Mouse (Mus musculus): ENCODE measurements around the gene Myrip.
A peak's percentile ranks its signal among the peaks of the same experiment; 100 is the strongest.

The Myrip gene

DNA sequence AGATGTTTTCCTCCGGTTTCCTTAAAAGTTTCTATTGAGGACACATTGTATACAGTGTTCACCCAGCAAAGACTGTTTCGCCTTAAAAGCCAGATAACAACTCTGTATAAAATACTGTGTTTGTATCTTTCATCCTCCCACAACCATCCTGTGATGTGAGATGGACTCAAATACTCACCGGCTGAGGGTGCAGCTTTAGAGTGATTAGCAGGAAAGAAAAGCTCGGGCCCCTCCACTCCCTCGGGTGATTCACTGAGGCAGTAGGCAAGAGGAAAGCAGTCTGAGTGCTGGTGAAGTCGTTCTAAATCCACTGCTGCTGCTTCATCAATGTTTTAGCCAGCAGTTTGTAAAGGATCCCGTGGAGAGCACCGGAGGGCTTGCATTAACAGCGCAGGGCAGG is 93.9 kb downstream of the Myrip start:
- no peak for DNase-seq (ENCODE audit: low read depth, low spot score)

DNA sequence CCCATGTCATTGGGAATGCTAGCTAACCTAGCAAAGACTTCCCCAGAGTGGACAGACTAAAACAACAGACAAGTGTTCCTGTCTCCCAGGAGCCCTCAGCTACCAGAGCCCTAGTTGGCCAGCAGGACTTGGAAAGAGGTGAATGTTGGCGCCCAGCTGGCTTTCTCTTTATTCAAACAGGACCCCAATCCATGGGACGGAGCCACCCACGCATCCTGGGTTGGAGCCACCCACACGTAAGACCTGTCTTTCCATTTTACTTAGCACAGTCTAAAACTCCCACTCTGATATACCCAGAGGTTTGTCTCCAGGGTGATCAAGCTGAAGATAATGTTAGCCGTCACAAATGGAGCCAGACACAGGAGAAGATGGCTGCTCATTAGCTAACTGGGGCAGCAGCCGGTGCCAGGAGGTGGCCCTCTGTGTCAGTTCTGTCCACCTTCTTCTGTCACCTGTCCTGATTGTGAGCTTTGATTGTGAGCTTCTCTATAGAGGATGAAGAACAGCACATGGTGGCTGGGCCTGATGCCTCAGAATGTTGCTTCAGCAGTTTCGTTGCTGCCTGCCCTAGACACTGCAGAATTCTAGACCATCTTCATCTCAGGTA is 95.4 kb downstream of the Myrip start:
- DNase-seq (ENCODE audit: low read depth, low spot score): no peak

- no peak for DNase-seq (ENCODE audit: low read depth, low spot score)
These were observed 97.0 kb downstream of the Myrip start for GRCm38 (mm10) chr9:120398289-120398688.

DNA sequence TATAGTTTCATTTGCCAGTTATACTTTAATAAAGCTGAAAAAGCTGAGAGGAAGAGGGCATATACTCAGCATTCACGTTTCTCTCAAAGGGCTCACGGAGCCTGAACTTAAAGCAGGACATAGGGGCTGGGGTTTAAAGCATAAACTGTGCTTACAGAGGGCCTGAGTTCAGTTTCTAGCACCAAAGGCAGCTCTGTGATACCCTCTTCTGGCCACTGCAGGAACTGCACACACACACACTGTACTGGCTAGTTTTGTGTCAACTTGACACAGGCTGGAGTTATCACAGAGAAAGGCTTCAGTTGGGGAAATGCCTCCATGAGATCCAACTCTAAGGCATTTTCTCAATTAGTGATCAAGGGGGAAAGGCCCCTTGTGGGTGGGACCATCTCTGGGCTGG is 98.2 kb downstream of the Myrip start:
- peak; percentile 25 for DNase-seq (ENCODE audit: low read depth, low spot score)

DNA sequence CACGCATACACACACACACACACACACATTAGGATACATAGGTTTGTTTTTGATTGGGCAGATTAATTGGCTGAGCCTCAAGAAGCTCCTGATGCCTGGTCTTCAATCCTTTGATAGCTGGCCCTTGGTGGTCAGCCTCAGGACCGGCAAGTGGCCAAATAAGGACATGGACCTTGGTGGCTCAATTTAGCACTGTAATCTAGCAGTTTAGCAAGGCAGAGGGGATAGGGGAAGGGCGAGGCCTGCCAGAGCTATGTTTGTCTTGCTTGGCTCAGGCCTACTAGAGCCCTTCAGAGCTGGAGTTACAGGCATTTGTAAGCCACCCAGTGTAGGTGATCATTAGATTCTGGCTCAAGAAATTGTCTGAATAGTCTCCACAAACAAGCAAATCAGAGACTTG is 101.1 kb downstream of the Myrip start:
- DNase-seq (ENCODE audit: low read depth, low spot score): no peak

GRCm38 (mm10) chr9:120403661-120404060 is 102.3 kb downstream of the Myrip start:
- no peak for DNase-seq (ENCODE audit: low read depth, low spot score)

DNA sequence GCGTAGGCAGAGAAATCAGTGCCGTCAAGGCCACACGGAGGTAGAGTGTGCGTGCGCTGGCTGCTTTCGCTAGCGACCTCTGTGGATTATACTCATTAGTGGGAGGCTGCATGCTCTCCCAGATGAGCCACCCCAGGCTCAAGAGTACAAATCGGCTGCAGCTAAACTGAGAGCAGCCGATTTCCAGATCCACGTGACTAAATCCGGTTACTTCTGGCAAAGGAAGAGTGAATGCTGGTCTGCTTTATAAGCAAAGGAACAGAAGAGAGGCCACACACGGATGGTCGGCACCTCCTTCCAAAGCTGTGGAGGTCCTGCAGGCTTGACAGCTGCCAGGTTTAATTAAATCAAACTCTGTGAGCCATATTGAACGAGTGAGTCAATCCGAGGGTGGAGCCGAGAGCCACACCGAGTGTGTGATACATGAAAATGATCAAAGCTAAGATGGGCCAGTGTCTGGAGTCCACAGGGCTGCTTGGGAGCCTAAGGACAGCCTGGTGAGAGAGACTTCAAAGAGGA is 108.4 kb downstream of the Myrip start:
- no peak for DNase-seq (ENCODE audit: low read depth, low spot score)

DNA sequence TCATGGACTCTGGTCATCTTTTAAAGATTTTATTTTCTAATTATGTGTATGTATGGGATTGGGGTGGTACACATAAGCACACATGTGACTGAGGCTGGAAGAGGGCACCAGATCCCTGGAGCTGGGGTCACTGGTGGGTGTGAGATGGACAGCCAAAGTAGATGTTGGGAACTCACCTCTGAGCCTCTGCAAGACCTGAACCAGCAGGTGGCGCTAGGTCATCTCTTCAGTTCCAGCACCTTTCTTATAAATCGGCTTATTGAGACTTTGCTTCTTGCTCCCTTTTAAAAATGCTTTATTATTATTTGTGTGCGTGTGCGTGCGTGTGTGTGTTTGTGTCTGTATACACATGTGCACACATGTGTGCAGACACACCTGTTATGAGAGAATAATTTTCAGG is 109.1 kb downstream of the Myrip start:
- peak; percentile 60 for DNase-seq (ENCODE audit: low read depth, low spot score)

DNA sequence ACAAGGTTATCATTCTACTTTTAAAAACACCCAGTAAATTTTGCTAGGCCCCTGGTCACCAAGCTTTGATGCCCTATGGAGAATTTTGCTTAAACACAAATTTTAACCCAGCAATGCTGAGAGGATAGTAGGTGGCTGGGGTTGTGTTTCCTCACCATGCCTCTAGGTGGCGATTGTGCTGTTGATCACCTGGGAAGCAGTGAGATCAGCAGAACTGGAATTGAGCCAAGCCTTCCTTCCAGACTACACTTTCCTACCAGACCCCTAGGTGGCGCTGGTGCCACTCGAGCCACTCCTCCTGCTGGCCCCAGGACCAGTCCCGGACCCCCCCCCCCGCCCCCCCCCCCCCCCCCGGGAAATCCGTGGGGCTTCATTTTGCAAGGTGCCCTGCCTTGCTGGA is 114.2 kb downstream of the Myrip start:
- peak; percentile 86 for DNase-seq (ENCODE audit: low read depth, low spot score)

DNA sequence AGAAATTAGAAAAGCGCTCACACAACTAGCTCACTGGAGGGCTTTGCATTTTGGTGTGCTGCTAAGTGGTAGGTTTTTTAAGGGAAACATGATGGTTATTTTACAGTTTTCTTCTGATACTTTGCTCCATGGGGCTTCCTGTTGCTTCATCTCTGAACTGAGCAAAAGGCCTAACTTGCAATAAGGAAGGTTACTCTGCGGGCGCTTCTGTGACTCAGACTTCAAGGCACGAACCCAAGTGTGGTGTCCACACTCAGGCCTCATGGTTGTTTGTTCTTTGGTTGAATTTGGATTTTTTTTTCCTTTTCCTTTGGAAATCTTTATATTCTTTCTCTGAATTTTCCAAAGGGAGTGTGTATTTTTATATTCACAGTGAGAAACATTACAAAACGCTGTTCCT is 114.8 kb downstream of the Myrip start:
- DNase-seq (ENCODE audit: low read depth, low spot score): no peak

DNA sequence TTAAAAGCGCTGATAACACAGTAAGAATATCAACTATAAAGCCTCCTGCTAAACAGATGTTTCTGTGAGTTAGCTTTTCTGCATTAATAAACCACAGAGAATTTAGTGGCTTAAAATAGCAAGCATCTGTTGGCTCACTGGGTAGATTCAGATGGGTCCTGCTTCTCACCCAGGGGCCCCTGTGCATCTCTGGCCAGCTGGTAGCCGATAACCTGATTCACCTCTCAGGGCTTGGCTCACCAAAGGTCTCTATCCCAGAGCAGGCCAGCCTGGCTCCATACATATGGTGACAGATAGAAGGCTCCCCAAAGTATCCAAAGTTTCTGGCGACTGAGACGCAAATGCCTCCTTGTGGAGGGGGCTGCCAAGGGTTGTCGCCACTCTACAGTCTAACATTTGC is 115.4 kb downstream of the Myrip start:
- DNase-seq (ENCODE audit: low read depth, low spot score): no peak

DNA sequence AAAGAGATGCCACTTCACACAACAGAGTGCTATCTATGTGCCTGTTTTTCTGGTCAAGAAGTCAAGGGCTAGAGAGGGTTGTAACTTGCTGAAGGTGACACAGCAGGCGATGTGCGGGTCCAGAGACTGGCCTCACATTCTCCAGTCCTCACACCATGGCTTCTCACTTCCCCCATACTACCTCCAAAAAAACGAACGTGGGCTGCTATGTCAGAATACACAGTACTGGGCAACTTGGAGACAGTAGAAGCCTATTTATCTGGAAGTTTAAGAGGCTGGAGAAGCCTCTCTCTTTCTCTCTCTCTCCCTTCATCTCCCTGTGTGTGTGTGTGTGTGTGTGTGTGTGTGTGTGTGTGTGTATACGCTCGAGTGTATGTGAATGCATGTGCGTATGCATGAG is 117.3 kb downstream of the Myrip start:
- no peak for DNase-seq (ENCODE audit: low read depth, low spot score)

GRCm38 (mm10) chr9:120424567-120424966 is 123.3 kb downstream of the Myrip start:
- DNase-seq (ENCODE audit: low read depth, low spot score): no peak

- DNase-seq (ENCODE audit: low read depth, low spot score): peak; percentile 55
These were observed 124.5 kb downstream of the Myrip start for GRCm38 (mm10) chr9:120425768-120426167.

DNA sequence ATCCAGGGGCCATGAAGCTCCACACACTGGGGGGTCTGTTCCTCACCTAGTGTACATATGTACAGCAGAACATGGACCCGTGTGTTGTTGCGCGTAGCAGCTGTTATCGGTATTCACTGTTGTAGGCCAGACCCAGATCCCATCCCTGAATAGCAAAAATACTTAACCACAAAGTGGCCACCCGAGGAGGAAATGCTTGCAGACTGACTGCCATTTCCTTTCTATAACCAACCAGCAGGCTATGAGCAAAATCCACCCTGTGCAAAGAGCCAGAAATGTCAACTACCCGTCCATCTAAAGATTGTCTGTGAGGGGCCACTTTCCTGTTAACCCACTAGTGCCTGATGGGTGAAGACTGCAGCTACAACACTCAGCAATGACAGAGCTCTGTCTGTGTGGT is 126.9 kb downstream of the Myrip start:
- no peak for DNase-seq (ENCODE audit: low read depth, low spot score)

- DNase-seq (ENCODE audit: low read depth, low spot score): peak; percentile 81
These were observed 132.4 kb downstream of the Myrip start for GRCm38 (mm10) chr9:120433747-120434146.

GRCm38 (mm10) chr9:120435841-120436240 is 134.5 kb downstream of the Myrip start:
- no peak for DNase-seq (ENCODE audit: low read depth, low spot score)

GRCm38 (mm10) chr9:120436854-120437253 is 135.5 kb downstream of the Myrip start:
- no peak for DNase-seq (ENCODE audit: low read depth, low spot score)

- DNase-seq (ENCODE audit: low read depth, low spot score): no peak
These were observed 136.1 kb downstream of the Myrip start for GRCm38 (mm10) chr9:120437266-120437876.

DNA sequence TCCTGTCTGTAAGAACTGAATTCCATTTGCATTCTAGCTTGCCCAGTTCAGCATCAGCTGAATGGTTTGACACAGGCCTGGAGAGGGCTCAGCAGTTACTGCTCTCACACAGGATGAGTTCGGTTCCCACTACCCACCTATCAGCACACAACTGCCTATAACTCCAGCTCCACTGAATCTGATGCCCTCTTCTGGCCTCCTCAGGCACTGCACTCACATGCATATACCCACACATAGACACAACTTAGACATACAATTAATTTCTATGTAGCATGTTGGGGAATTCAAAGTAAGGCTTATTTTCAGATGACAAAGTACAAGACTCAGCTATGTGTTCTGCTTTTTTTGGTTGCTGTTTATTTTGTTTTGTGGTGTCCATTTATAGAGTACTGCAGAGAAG is 137.0 kb downstream of the Myrip start:
- DNase-seq (ENCODE audit: low read depth, low spot score): no peak

GRCm38 (mm10) chr9:120438781-120439180 is 137.5 kb downstream of the Myrip start:
- DNase-seq (ENCODE audit: low read depth, low spot score): no peak

GRCm38 (mm10) chr9:120444642-120445041 is 143.3 kb downstream of the Myrip start:
- no peak for DNase-seq (ENCODE audit: low read depth, low spot score)

DNA sequence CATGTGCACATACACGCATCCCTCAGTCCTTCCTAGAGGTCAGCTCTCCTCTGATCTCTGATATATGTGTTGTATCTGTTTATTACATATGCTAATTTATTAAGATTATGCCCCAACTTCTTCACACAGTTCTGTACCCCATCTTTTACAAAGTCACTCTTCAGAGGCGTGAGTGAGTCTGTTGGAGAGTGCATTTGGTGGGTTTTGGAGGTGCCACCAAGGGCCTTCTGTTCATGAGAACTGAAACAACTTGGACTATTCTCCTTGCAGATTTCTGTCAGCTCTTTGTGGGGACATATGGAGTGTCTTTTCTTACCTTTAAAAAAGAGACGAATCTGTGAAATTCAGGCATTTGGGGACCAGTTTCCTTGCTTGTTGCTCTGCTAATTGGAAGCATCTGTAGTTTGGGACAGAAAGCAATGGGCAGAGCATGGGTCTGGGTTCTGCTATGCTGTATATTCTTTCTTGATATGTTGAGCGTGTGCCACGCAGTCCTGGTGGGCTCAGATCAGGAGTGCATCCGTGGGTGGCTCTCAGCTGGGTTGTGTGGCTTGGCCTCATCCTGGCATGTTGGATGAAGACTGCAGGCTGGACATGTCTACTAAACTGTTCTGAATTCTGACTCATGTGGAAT is 148.5 kb downstream of the Myrip start:
- DNase-seq (ENCODE audit: low read depth, low spot score): no peak
